Mouse (Mus musculus) T-helper 1 cell (primary cell): ENCODE results near the gene Csf2.
"Not testable (repeated sequence)": the region's sequence is repeated elsewhere in the genome, so short reads cannot be mapped to it uniquely, and the experiment has no call there.

ENCODE experiments used
- in situ Hi-C: fragments of 300-600 bp; cut with MboI, MseI; formaldehyde crosslinking; loops from one replicate; pipeline ENCODE4 v1.15.1; 2025; ENCODE audit warnings: high pct_unique_total_duplicates

The Csf2 gene

DNA sequence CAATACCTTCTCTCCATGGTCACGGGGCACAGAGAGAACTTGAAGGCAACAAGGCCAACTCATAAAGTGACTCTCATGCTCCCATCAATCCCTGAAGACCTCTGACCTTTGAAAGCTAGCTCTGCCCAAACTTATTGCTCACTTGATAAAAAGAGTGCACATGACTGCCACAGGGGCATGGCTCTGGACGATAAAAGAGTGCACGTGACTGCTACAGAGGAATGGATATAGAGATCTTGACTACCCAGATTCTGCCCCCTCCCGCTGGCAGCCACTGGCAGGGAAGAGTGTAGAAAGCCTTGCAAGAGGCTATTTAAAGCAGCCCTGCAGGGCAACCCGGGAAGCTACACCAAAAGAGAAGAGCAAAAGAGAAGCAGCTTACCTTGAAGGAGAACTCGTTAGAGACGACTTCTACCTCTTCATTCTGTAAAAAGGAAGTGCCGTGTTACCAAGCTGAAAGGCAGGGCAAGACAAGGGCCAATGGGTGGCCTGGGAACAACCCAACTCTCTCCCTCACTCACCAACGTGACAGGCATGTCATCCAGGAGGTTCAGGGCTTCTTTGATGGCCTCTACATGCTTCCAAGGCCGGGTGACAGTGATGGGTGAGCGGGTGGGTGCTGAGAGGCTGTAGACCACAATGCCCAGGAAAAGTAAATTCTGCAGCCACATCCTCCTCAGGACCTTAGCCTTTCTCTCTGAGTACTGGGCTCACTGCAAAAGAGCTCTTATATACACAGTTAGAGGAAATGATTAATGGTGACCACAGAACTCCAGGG is at the start of gene Csf2:
Gene Csf2 (minus strand): TSS at position 728 of the 778 bp plus-strand sequence.
- in situ Hi-C loops: no loop called here

DNA sequence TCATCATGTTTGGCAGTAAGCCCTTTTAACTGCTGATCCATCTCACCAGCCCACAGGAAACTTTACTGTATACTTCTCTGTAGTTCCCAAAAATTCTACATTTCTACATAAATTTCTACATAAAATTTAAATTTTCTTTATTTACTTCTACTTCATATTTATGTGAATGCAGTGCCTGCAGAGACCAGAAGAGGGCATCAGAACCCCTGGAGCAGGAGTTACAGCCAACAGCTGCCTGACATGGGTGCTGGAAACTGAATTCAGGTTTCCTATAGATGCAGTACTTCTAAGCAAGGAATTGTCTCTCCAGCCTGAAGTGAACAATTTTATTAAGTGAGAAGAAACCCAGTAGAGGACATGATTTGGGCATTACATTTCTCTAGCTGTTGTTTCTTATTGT is 49.3 kb upstream of the Csf2 start:
- in situ Hi-C loops: no loop called here

- in situ Hi-C loops: not testable (repeated sequence)
Measured at GRCm38 (mm10) chr11:54297471-54297870, 48.0 kb upstream of the Csf2 start.

- in situ Hi-C loops: no loop called here
Measured at GRCm38 (mm10) chr11:54296734-54297133, 47.3 kb upstream of the Csf2 start.

- in situ Hi-C loops: no loop called here
Measured at GRCm38 (mm10) chr11:54295971-54296370, 46.5 kb upstream of the Csf2 start.

DNA sequence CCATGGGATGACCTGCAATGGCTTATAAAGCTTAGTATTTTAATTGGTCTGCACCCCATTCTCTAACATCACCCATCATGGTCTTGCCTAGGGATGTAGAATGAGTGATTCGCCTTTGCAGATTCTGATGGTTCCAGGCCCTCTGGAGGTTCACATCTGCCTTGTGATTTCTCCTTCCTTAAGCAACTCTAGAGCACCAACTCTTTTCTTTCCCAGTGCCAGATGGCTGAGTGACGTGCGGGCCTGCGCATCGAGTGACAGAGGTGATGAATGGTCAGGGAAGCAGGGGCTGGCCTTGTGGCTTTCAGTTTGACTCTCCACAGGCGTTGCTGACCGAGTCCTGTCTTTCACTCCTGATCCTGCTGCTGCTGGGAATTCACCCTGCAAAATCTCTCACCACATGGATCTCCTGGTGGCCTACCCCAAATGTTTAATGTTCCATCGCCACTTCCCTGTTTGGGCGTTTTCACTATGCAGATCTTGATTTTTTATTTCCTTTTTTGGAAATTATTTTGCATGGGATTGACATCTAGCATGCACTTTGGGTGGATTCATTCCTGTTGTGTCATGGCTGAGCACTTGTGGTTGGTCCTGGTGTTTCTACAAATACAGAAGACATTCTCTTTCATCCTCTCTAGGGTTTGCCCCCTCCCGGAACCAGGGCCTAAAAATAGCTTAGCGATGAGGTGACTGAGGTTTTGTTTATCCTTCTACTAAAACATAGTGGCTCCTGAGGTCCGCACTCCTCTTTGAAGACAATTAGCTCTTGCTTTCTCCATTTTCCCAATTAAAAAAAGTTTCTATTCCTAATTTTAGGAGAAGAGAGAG is 44.7 kb upstream of the Csf2 start:
- in situ Hi-C loops: no loop called here

DNA sequence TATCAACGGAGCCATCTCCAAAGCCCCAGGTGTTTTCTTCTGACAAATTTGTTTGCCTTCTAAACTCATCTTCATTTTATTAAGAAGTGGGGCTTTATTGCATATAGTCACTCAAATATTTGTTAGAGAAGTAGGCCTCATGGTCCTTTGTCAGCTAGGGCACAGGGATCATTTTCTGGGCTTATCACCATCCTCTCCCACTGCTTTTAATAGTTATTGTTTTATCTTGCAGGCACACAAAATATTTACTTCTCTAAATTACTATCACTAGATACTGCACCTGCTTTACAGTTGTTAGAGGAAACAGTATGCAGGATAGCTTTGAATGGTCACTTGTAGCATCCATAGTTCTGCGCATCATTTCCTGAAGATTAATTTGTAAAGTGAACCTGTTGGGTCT is 42.7 kb upstream of the Csf2 start:
- in situ Hi-C loops: no loop called here

GRCm38 (mm10) chr11:54287821-54288453 is 38.5 kb upstream of the Csf2 start:
- in situ Hi-C loops: no loop called here

DNA sequence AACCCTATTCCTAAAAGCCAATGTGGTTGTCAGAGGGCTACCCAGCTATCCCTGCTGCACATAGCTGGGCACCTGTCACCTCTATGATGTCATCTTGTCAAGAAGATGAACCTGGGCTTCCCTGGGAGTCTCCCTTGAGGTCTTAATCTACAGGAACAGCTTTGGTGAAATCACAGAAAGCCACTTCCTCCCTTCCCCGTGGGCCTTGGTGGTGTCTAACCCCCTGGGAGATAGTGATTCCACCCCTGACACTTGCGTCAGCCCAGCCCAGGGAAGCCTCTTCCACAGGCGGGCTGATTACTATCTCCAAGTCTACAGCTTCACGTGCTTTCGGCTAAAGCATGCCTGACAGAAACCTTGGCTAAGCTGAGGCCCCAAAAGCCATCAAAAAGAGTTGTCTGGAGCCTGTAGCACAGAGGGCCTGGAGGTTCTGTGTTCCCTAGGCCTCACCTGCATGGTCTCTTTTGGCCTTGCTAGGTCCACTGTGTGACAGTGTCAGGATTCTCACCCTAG is 22.0 kb upstream of the Csf2 start:
- in situ Hi-C loops: no loop called here

- in situ Hi-C loops: no loop called here
Measured at GRCm38 (mm10) chr11:54269191-54269896, 19.9 kb upstream of the Csf2 start.

- in situ Hi-C loops: no loop called here
Measured at GRCm38 (mm10) chr11:54267177-54267576, 17.7 kb upstream of the Csf2 start, which contains the start of gene Il3. Gene Il3, minus strand, starts transcription at chr11:54267277.

GRCm38 (mm10) chr11:54264542-54264941 is 15.1 kb upstream of the Csf2 start:
- in situ Hi-C loops: no loop called here

GRCm38 (mm10) chr11:54263405-54264031 is 14.1 kb upstream of the Csf2 start:
- in situ Hi-C loops: no loop called here

DNA sequence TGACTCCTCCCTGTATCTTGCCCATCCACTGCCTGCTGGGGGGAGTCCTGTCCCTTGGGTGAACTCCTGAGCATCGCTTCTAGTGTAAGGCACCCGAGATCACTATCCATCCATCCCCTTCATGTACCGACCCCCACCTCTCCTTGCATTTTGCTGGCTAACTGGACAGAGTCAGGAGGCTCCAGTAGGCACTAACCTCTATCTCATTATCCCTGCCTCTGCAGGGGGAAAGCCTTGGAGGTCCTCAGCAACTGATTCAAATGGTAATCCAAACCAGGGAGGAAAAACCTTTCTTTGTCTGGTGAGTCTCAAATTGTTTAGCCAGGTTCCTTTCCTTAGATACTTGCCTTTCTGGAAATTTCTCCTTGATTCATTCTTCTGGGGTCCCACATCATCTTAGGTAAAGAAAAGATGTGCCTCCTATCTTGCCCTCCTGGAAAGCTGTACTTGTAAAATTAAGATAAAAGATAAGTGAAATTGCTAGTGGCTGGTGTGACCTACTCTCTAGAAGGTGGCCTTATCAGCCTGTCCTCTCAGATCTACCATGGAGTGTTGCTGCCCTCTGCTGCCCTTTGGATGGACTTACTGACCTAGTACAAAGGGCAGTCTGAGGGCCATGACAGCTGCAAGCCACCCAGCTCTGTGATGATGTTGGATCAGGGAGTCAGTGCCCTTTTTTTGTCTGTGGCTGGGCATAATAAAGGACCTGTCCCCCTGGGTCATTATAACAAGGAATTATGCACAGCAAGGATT is 7.3 kb upstream of the Csf2 start:
- in situ Hi-C loops: loop anchor here (10.0 kb wide), 1 partner anchor 142 kb away; no protein-coding TSS in a partner anchor

DNA sequence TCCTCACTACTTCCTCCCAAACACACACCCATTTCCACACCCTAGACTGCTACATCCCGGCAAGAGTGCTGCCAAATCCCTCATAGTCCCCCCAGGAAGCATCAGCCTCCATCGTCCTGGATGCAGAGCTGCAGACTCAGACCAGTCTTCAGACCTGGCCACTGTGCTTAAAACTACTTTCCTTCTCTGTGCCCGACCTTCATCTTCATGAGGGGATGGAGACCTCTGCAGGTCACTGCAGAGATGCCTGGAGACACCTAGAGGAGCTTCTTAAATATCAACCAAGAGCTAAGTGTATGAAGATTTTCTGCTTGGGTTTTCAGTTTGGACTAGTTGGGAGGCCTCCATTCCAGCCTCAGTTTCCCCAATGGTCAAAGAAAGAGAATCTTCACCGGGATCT is 4.6 kb upstream of the Csf2 start:
- in situ Hi-C loops: loop anchor here (5.0 to 10.0 kb wide), 3 partner anchors 107 to 252 kb away; no protein-coding TSS in a partner anchor

DNA sequence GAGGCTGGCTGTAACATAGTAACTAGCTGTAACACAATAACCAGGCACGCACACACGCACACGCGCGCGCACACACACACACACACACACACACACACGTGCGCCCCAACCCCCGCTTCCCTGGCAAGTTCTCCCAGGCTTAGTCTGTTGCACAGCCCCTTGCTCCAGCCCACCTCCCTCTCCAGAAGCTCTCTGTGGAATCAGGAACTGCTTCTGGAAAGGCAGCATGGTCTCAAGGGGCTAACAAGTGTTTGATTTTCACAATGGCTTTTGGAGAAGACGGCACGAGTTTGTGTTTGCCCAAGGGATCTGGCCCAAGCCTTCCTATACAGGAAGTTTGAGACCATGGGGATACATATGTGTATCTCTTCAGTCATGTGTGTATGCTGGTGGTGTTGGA is 1.1 kb upstream of the Csf2 start:
- in situ Hi-C loops: loop anchor here (5.0 to 10.0 kb wide), 3 partner anchors 103 to 248 kb away; no protein-coding TSS in a partner anchor

DNA sequence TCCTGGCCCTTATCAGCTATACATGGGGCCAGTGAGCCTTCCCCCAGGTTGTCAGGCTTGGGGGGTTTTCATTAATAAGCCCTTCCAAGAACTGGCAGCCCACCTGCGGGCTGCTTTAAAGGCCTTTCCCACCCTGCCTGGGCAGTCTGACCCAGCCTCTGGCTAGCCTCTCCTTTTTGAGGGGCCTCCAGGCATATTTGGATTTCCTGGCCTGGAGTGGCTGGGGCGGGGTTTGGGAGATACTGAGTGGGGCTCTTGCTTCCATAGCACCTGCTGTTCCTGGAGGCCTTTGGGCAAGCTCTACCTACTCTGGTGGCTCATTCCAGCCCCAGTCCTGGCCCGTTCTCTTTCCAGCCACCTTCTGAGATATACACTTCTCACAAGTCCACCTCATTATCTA is 281 bp upstream of the Csf2 start:
- in situ Hi-C loops: loop anchor here (5.0 to 10.0 kb wide), 3 partner anchors 102 to 247 kb away; no protein-coding TSS in a partner anchor

- in situ Hi-C loops: no loop called here
Measured at GRCm38 (mm10) chr11:54247251-54247950, 2.1 kb downstream of the Csf2 start.

DNA sequence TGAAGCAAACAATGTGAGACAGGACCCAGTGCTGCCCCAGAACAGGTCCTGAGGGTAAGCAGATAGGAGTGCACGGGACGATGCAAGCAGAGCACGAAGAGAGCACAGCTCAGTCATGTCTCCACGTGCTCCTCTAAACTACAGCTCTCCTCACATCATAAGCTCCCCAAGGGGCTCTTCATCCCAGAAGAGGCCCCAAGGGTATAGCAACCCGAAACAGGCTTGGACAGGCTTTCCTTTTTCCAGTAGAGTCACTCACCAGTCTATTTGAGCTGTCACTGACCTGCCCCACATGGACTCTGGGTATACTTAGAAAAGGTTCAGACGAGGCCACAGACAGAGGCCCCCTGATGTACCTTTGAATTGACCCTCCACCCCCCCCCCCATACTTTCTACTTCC is 5.0 kb downstream of the Csf2 start:
- in situ Hi-C loops: no loop called here
